Mouse (Mus musculus): ENCODE results near the gene Meis3. TPM values are rescaled to one million over a fixed set of nuclear protein-coding genes. Genes with fewer than 3 reads are reported as not detected.
A peak's percentile ranks its signal among the peaks of the same experiment; 100 is the strongest.

Meis3 gene
- total and polyA plus RNA-seq, 3 experiments, result 4.3 to 8.7 (median 4.6) TPM

DNA sequence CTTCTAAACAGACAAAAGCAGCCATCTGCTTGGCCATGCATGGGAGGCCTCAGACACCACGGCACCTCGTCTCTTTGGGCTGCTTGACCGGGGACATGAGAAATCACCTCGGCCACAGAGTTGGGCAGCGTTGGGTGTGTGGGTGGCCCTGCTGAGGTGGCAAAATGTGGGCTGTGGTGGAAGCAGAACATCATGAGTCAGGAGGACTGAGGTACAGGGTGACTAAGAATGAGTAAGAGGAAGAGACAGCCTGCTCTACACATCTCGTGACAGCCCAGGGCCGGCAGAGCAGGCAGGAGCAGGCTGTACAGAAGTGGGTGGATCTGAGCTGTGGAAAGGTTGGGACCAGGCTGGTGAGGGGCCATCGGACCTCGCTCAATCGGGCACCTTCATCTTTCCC lies 32.6 kb downstream of the Meis3 start:
- Histone ChIP-seq H3K36me3 (ENCODE audit: control insufficient read depth, insufficient read depth, low read length) (no peaks in the 10 kb centered on the region), H3K4me1 (ENCODE audit: control insufficient read depth, insufficient read depth, low read length) (no peaks in the 10 kb centered on the region), H3K9ac (ENCODE audit: low read depth, low read length) (no peak overlapping the region), H3K79me2 (replicated peaks; ENCODE audit: control insufficient read depth, insufficient read depth, low read length) (no peaks in the 10 kb centered on the region), H3K27me3 (ENCODE audit: control insufficient read depth, insufficient read depth, low read length) (no peaks in the 10 kb centered on the region), H3K4me3 (no peak overlapping the region), H3K27ac (no peak overlapping the region; the same call in 1 of the 2 replicates)
- TF ChIP-seq EP300 (IDR thresholded peaks at IDR 0.05; ENCODE audit: insufficient read depth, low read depth, low read length) (no peak), CTCF (IDR thresholded peaks at IDR 0.05) (no peak)
- WGBS, result 73% methylated on average over 10 of the region's 10 CpGs
- DNase-seq, result peak in 1 of 2 experiments; percentile 47
- intact Hi-C loops (cut with DNase I), result no loop called here

GRCm38 (mm10) chr7:16208781-16209665 lies 34.1 kb downstream of the Meis3 start:
- intact Hi-C loops (cut with DNase I), result no loop called here

DNA sequence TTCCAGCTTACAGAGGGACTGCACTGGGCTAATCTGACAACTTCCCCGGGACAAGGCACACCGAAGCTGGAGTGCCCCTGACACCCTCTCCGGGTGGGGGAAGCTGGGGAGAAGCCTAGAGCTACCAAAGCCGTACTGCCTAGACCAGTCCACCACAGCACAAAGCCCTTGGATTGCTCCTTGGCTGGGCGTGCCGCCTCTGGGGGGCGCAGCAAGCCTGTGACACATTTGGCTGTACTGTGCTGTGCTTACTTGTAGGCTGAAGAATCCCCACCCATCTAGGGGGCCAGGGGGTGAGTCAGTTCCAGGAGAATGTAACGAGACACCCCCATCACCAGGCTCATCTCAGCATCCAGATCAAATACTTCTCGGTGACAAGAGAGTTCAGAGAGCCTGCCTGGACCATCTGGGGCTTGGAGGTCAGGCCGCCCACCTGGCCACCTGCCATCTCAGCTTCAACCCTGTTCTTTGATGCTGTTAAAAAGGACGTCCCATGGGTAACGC lies 36.0 kb downstream of the Meis3 start:
- 76% methylated on average over 12 of the region's 12 CpGs for WGBS
- H3K4me3 ChIP-seq, result no peak overlapping the region
- peak; percentile 42 for TF ChIP-seq CTCF (IDR thresholded peaks at IDR 0.05)
- TF ChIP-seq POLR2A (IDR thresholded peaks at IDR 0.05; ENCODE audit: insufficient read depth, low read depth, low read length), result no peak
- no peak for TF ChIP-seq EP300 (IDR thresholded peaks at IDR 0.05; ENCODE audit: insufficient read depth, low read depth, low read length)
- H3K4me1 ChIP-seq (ENCODE audit: control insufficient read depth, insufficient read depth, low read length), result no peaks in the 10 kb centered on the region
- no peaks in the 10 kb centered on the region for H3K79me2 ChIP-seq (replicated peaks; ENCODE audit: control insufficient read depth, insufficient read depth, low read length)
- no peaks in the 10 kb centered on the region for H3K36me3 ChIP-seq (ENCODE audit: control insufficient read depth, insufficient read depth, low read length)
- H3K27me3 ChIP-seq (ENCODE audit: control insufficient read depth, insufficient read depth, low read length), result no peaks in the 10 kb centered on the region
- DNase-seq, result no peak
- no peak overlapping the region for H3K9ac ChIP-seq (ENCODE audit: low read depth, low read length)
- intact Hi-C loops (cut with DNase I), result loop anchor here (5.0 kb wide), 1 partner anchor 36 kb away; no protein-coding TSS in a partner anchor
- no peak overlapping the region for H3K27ac ChIP-seq

More at GRCm38 (mm10) chr7:16208781-16209665, 34.1 kb downstream of the Meis3 start:
- Histone ChIP-seq H3K9ac (ENCODE audit: low read depth, low read length) (no peak overlapping the region), H3K36me3 (ENCODE audit: control insufficient read depth, insufficient read depth, low read length) (no peaks in the 10 kb centered on the region), H3K4me1 (ENCODE audit: control insufficient read depth, insufficient read depth, low read length) (no peaks in the 10 kb centered on the region), H3K79me2 (replicated peaks; ENCODE audit: control insufficient read depth, insufficient read depth, low read length) (no peaks in the 10 kb centered on the region), H3K27ac (no peak overlapping the region), H3K4me3 (no peak overlapping the region), H3K27me3 (ENCODE audit: control insufficient read depth, insufficient read depth, low read length) (no peaks in the 10 kb centered on the region)
- TF ChIP-seq EP300 (IDR thresholded peaks at IDR 0.05; ENCODE audit: insufficient read depth, low read depth, low read length) (no peak), CTCF (IDR thresholded peaks at IDR 0.05) (no peak), POLR2A (IDR thresholded peaks at IDR 0.05; ENCODE audit: insufficient read depth, low read depth, low read length) (no peak)
- 74% methylated on average over 21 of the region's 21 CpGs for WGBS
- no peak for DNase-seq

DNA sequence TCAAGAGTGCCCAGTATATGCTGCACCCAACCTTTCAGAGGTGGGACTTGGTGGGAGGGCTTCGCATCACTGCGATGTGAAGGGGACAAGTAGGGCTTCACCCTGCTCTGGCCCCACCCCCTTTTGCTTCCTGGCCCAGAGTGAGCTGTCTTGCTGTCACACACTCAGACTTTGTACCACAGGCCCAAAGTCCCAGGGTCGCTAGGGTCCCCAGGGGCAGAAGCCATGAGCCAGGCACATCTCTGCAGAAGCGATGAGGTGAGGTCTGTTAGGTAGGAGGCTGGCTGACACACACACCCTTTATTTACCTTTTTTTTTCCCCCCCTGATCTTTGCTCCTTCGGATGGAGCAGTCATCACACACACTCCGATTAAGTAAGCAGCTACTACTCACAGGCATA lies 38.3 kb downstream of the Meis3 start:
- no peak overlapping the region for H3K9ac ChIP-seq (ENCODE audit: low read depth, low read length)
- no peaks in the 10 kb centered on the region for H3K4me1 ChIP-seq (ENCODE audit: control insufficient read depth, insufficient read depth, low read length)
- no peak for DNase-seq
- TF ChIP-seq POLR2A (IDR thresholded peaks at IDR 0.05; ENCODE audit: insufficient read depth, low read depth, low read length), result no peak
- no peak for TF ChIP-seq EP300 (IDR thresholded peaks at IDR 0.05; ENCODE audit: insufficient read depth, low read depth, low read length)
- no peak for TF ChIP-seq CTCF (IDR thresholded peaks at IDR 0.05)
- no peak overlapping the region for H3K27ac ChIP-seq
- H3K79me2 ChIP-seq (replicated peaks; ENCODE audit: control insufficient read depth, insufficient read depth, low read length), result no peaks in the 10 kb centered on the region
- no peaks in the 10 kb centered on the region for H3K36me3 ChIP-seq (ENCODE audit: control insufficient read depth, insufficient read depth, low read length)
- no peak overlapping the region for H3K4me3 ChIP-seq
- no peaks in the 10 kb centered on the region for H3K27me3 ChIP-seq (ENCODE audit: control insufficient read depth, insufficient read depth, low read length)
- WGBS, result 88% methylated on average over 6 of the region's 6 CpGs
- intact Hi-C loops (cut with DNase I), result loop anchor here (5.0 kb wide), 1 partner anchor 34 kb away; no protein-coding TSS in a partner anchor

- Histone ChIP-seq H3K27ac (no peak overlapping the region), H3K36me3 (ENCODE audit: control insufficient read depth, insufficient read depth, low read length) (no peaks in the 10 kb centered on the region), H3K27me3 (ENCODE audit: control insufficient read depth, insufficient read depth, low read length) (no peaks in the 10 kb centered on the region), H3K4me1 (ENCODE audit: control insufficient read depth, insufficient read depth, low read length) (no peaks in the 10 kb centered on the region), H3K79me2 (replicated peaks; ENCODE audit: control insufficient read depth, insufficient read depth, low read length) (no peaks in the 10 kb centered on the region), H3K4me3 (no peak overlapping the region), H3K9ac (ENCODE audit: low read depth, low read length) (no peak overlapping the region)
- TF ChIP-seq EP300 (IDR thresholded peaks at IDR 0.05; ENCODE audit: insufficient read depth, low read depth, low read length) (no peak), CTCF (IDR thresholded peaks at IDR 0.05) (no peak)
- intact Hi-C loops (cut with DNase I), result loop anchor here (5.0 kb wide), 1 partner anchor 33 kb away; no protein-coding TSS in a partner anchor
- no peak for DNase-seq
- WGBS, result 92% methylated on average over 9 of the region's 9 CpGs
Measured at GRCm38 (mm10) chr7:16213986-16214385, 39.1 kb downstream of the Meis3 start.

Data from heart, adult 2 months (tissue).